Mouse (Mus musculus): ENCODE measurements around the gene Midn. TPM values are rescaled to one million over a fixed set of nuclear protein-coding genes. Genes with fewer than 3 reads are reported as not detected.

Midn gene
- polyA plus RNA-seq, 1 experiment: 31.6 TPM

GRCm38 (mm10) chr10:80135641-80136040 lies 12.4 kb upstream of the Midn start:
- Histone ChIP-seq H3K4me3 (ENCODE audit: insufficient read depth, low read depth, low read length) (no peak overlapping the region), H3K4me1 (ENCODE audit: control insufficient read depth, insufficient read depth, insufficient read length, low read length) (peaks cover 2% of the 10 kb centered on the region; the same call in 1 of the 2 replicates), H3K27ac (replicated peaks; ENCODE audit: low read depth, low read length) (no peak overlapping the region)

- no peak overlapping the region for H3K27ac ChIP-seq (replicated peaks; ENCODE audit: low read depth, low read length)
- H3K4me3 ChIP-seq (ENCODE audit: insufficient read depth, low read depth, low read length): no peak overlapping the region
- H3K4me1 ChIP-seq (ENCODE audit: control insufficient read depth, insufficient read depth, insufficient read length, low read length): peaks cover 2% of the 10 kb centered on the region; the same call in 1 of the 2 replicates
These were observed 11.7 kb upstream of the Midn start for GRCm38 (mm10) chr10:80136179-80136951.

GRCm38 (mm10) chr10:80136952-80137625 lies 11.0 kb upstream of the Midn start:
- no peak overlapping the region for H3K4me3 ChIP-seq (ENCODE audit: insufficient read depth, low read depth, low read length)
- H3K27ac ChIP-seq (replicated peaks; ENCODE audit: low read depth, low read length): no peak overlapping the region
- H3K4me1 ChIP-seq (ENCODE audit: control insufficient read depth, insufficient read depth, insufficient read length, low read length): peaks cover 2% of the 10 kb centered on the region; the same call in 1 of the 2 replicates

GRCm38 (mm10) chr10:80137626-80138552 lies 10.2 kb upstream of the Midn start:
- no peak overlapping the region; the same call in 1 of the 2 replicates for H3K4me3 ChIP-seq (ENCODE audit: insufficient read depth, low read depth, low read length)
- peaks cover 2% of the 10 kb centered on the region; the same call in 1 of the 2 replicates for H3K4me1 ChIP-seq (ENCODE audit: control insufficient read depth, insufficient read depth, insufficient read length, low read length)
- no peak overlapping the region for H3K27ac ChIP-seq (replicated peaks; ENCODE audit: low read depth, low read length)

GRCm38 (mm10) chr10:80138553-80139438 lies 9.3 kb upstream of the Midn start, which contains the start of gene Atp5d:
Gene Atp5d (plus strand): TSS chr10:80138632.
- H3K27ac ChIP-seq (replicated peaks; ENCODE audit: low read depth, low read length): no peak within 1 kb of the TSS

GRCm38 (mm10) chr10:80139439-80139775 lies 8.7 kb upstream of the Midn start:
- Histone ChIP-seq H3K4me3 (ENCODE audit: insufficient read depth, low read depth, low read length) (peak overlapping the region; percentile 56), H3K4me1 (ENCODE audit: control insufficient read depth, insufficient read depth, insufficient read length, low read length) (no peaks in the 10 kb centered on the region; the same call in 1 of the 2 replicates), H3K27ac (replicated peaks; ENCODE audit: low read depth, low read length) (no peak overlapping the region)

More at GRCm38 (mm10) chr10:80138553-80139438, 9.3 kb upstream of the Midn start, which contains the start of gene Atp5d:
- Histone ChIP-seq H3K4me3 (ENCODE audit: insufficient read depth, low read depth, low read length) (peak within 1 kb of the TSS; percentile 56), H3K4me1 (ENCODE audit: control insufficient read depth, insufficient read depth, insufficient read length, low read length) (peaks cover 2% of the 10 kb centered on the region; the same call in 1 of the 2 replicates)

- Histone ChIP-seq H3K27ac (replicated peaks; ENCODE audit: low read depth, low read length) (no peak overlapping the region), H3K4me1 (ENCODE audit: control insufficient read depth, insufficient read depth, insufficient read length, low read length) (no peaks in the 10 kb centered on the region; the same call in 1 of the 2 replicates), H3K4me3 (ENCODE audit: insufficient read depth, low read depth, low read length) (0 out of 2 replicates have a peak overlapping the region, but pooled peaks have one; percentile 56)
These were observed 8.0 kb upstream of the Midn start for GRCm38 (mm10) chr10:80139975-80140665.

GRCm38 (mm10) chr10:80140666-80141035 lies 7.4 kb upstream of the Midn start, which contains the start of gene Cbarp:
Gene Cbarp (minus strand): TSS chr10:80140835.
- Histone ChIP-seq H3K27ac (replicated peaks; ENCODE audit: low read depth, low read length) (peak within 1 kb of the TSS; percentile 66), H3K4me1 (ENCODE audit: control insufficient read depth, insufficient read depth, insufficient read length, low read length) (no peaks in the 10 kb centered on the region; the same call in 1 of the 2 replicates), H3K4me3 (ENCODE audit: insufficient read depth, low read depth, low read length) (peak within 1 kb of the TSS; percentile 56)

GRCm38 (mm10) chr10:80141243-80141642 lies 6.8 kb upstream of the Midn start:
- Histone ChIP-seq H3K4me1 (ENCODE audit: control insufficient read depth, insufficient read depth, insufficient read length, low read length) (peaks cover under 1% of the 10 kb centered on the region; the same call in 1 of the 2 replicates), H3K4me3 (ENCODE audit: insufficient read depth, low read depth, low read length) (peak overlapping the region; percentile 52), H3K27ac (replicated peaks; ENCODE audit: low read depth, low read length) (peak overlapping the region; percentile 66)

- peak overlapping the region; percentile 79 for H3K4me3 ChIP-seq (ENCODE audit: insufficient read depth, low read depth, low read length)
- peaks cover 5% of the 10 kb centered on the region; the same call in 1 of the 2 replicates for H3K4me1 ChIP-seq (ENCODE audit: control insufficient read depth, insufficient read depth, insufficient read length, low read length)
These were observed 6.1 kb upstream of the Midn start for GRCm38 (mm10) chr10:80141786-80142529.

GRCm38 (mm10) chr10:80142530-80142925 lies 5.5 kb upstream of the Midn start:
- H3K4me1 ChIP-seq (ENCODE audit: control insufficient read depth, insufficient read depth, insufficient read length, low read length): peaks cover 5% of the 10 kb centered on the region; the same call in 1 of the 2 replicates
- H3K4me3 ChIP-seq (ENCODE audit: insufficient read depth, low read depth, low read length): peak overlapping the region; percentile 79
- H3K27ac ChIP-seq (replicated peaks; ENCODE audit: low read depth, low read length): peak overlapping the region; percentile 93

More at GRCm38 (mm10) chr10:80141786-80142529, 6.1 kb upstream of the Midn start:
- H3K27ac ChIP-seq (replicated peaks; ENCODE audit: low read depth, low read length): peak overlapping the region; percentile 93

- peaks cover 5% of the 10 kb centered on the region; the same call in 1 of the 2 replicates for H3K4me1 ChIP-seq (ENCODE audit: control insufficient read depth, insufficient read depth, insufficient read length, low read length)
- H3K4me3 ChIP-seq (ENCODE audit: insufficient read depth, low read depth, low read length): peak overlapping the region; percentile 1; the same call in 1 of the 2 replicates
- no peak overlapping the region for H3K27ac ChIP-seq (replicated peaks; ENCODE audit: low read depth, low read length)
These were observed 4.4 kb upstream of the Midn start for GRCm38 (mm10) chr10:80143664-80144063.

GRCm38 (mm10) chr10:80144159-80144558 lies 3.9 kb upstream of the Midn start:
- peaks cover 5% of the 10 kb centered on the region; the same call in 1 of the 2 replicates for H3K4me1 ChIP-seq (ENCODE audit: control insufficient read depth, insufficient read depth, insufficient read length, low read length)
- H3K4me3 ChIP-seq (ENCODE audit: insufficient read depth, low read depth, low read length): no peak overlapping the region
- no peak overlapping the region for H3K27ac ChIP-seq (replicated peaks; ENCODE audit: low read depth, low read length)

Data from brown adipose tissue, adult 24 weeks (tissue).